Mouse (Mus musculus) fat pad, adult 2 months (tissue): ENCODE data around the gene 1110008L16Rik.
"Not testable (repeated sequence)": the region's sequence is repeated elsewhere in the genome, so short reads cannot be mapped to it uniquely, and the experiment has no call there.

Source experiments
- DNase-seq: peaks from one replicate; pipeline ENCODE4 v3.0.0-alpha.2; 2011; ENCODE audit warnings: low read depth, low spot score; ENCODE audit errors: extremely low read depth

1110008L16Rik gene

GRCm38 (mm10) chr12:55338490-55338889, 39.1 kb downstream of the 1110008L16Rik start:
- not testable (repeated sequence) for DNase-seq

- DNase-seq: not testable (repeated sequence)
Observed at GRCm38 (mm10) chr12:55343045-55343444, 43.7 kb downstream of the 1110008L16Rik start.

DNA sequence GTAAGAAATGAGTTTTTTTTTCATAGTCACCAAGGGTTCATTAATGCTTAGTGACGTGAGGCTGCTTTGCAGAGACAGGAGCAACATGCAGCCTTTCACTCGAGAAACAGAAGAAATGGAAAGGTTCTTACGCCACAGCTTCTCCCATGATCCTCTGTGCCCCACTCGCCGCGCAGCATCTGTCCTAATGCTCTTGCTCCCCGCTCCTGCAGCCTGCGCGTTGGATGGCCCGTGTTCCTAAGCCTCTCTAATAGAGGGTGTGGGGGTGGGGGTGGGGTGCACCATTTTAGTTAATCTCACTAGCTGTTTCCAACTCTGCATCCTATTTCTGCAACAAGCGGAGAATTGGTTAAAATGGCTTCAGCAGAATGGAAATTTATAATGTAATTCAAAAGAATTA, 44.6 kb downstream of the 1110008L16Rik start:
- DNase-seq: no peak

DNA sequence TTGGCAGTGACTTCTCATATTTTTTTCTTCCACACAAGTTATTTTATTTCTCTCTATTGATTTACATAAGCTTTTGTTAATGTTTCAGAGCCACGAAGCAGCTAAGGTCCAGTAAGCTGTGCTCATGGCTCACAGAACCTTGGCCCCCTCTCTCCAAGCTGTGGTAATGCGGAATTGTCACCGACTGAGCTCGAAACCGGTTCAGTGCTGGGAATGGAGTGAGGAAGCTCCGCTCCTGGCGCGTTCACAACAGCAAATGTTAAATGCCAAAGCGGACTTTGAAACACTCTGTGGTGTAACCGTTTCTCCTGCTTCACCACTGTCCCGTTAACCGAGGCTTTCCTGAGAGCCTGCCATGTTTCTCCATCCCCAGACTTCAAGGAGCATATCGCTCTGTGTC, 45.2 kb downstream of the 1110008L16Rik start:
- DNase-seq: no peak

GRCm38 (mm10) chr12:55353423-55353822, 54.0 kb downstream of the 1110008L16Rik start:
- DNase-seq: no peak

GRCm38 (mm10) chr12:55354904-55355303, 55.5 kb downstream of the 1110008L16Rik start:
- no peak for DNase-seq

- DNase-seq: no peak
Observed at GRCm38 (mm10) chr12:55357303-55357702, 57.9 kb downstream of the 1110008L16Rik start.

GRCm38 (mm10) chr12:55360929-55361328, 61.6 kb downstream of the 1110008L16Rik start:
- no peak for DNase-seq

- no peak for DNase-seq
Observed at GRCm38 (mm10) chr12:55365083-55365482, 65.7 kb downstream of the 1110008L16Rik start.

GRCm38 (mm10) chr12:55372424-55373055, 73.2 kb downstream of the 1110008L16Rik start:
- DNase-seq: no peak

DNA sequence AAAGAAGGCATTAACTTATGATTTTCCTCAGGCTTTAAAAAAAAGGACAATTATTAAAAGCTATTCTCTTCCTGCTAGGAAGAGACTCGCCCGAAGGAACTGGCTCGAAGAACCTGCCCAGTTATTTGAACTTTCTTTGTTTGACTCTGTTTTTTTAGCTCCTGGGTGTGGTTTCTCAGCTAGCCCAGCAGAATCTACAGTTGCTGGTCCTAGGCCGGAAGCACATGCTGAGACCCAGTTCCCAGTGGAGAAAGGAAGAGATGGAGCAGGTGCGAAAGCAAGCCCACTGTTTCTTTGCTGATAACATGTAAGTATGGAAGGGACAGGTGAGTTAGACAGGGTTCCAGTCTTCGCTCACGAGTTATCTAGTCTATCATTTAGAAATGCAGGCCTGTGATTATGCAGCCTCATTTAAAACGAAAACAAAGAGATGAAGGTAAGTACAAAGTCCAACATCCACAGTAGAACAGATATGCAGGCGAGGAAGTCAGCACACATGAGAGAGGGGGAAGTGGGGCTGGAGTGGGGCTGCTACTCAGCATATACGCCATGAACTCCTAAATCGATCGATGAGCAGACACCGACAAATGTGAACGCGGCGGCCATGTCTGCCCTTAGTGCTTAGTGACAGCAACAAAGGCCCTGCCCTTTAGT, 77.7 kb downstream of the 1110008L16Rik start:
- DNase-seq: no peak

- no peak for DNase-seq
Observed at GRCm38 (mm10) chr12:55377610-55377980, 78.2 kb downstream of the 1110008L16Rik start.

GRCm38 (mm10) chr12:55384023-55384749, 84.8 kb downstream of the 1110008L16Rik start, which contains the start of gene Psma6:
Gene Psma6 (plus strand): TSS chr12:55384222.
- no peak for DNase-seq

GRCm38 (mm10) chr12:55384826-55385225, 85.4 kb downstream of the 1110008L16Rik start:
- no peak for DNase-seq

GRCm38 (mm10) chr12:55385931-55386330, 86.6 kb downstream of the 1110008L16Rik start:
- no peak for DNase-seq

- DNase-seq: no peak
Observed at GRCm38 (mm10) chr12:55386456-55386855, 87.1 kb downstream of the 1110008L16Rik start.

GRCm38 (mm10) chr12:55387083-55387787, 87.9 kb downstream of the 1110008L16Rik start:
- DNase-seq: no peak

GRCm38 (mm10) chr12:55387788-55388465, 88.5 kb downstream of the 1110008L16Rik start:
- no peak for DNase-seq

GRCm38 (mm10) chr12:55388478-55388877, 89.1 kb downstream of the 1110008L16Rik start:
- DNase-seq: no peak

- no peak for DNase-seq
Observed at GRCm38 (mm10) chr12:55389132-55390081, 90.0 kb downstream of the 1110008L16Rik start.
